Mouse (Mus musculus) adrenal gland, postnatal 25 days (tissue): ENCODE data around the gene Plxdc1. TPM values are rescaled to one million over a fixed set of nuclear protein-coding genes. Genes with fewer than 3 reads are reported as not detected.

ENCODE experiments used
- DNase-seq: peaks from one replicate; pipeline ENCODE4 v3.0.0; 2021; ENCODE audit warnings: mixed read lengths
- total RNA-seq: library from RNA; stranded (reverse); gene quantifications from 2 replicates; pipeline ENCODE4 v1.2.3, GENCODE M21; 2021

The Plxdc1 gene
- total RNA-seq, 1 experiment from 2014 or later: 20.9 TPM

DNA sequence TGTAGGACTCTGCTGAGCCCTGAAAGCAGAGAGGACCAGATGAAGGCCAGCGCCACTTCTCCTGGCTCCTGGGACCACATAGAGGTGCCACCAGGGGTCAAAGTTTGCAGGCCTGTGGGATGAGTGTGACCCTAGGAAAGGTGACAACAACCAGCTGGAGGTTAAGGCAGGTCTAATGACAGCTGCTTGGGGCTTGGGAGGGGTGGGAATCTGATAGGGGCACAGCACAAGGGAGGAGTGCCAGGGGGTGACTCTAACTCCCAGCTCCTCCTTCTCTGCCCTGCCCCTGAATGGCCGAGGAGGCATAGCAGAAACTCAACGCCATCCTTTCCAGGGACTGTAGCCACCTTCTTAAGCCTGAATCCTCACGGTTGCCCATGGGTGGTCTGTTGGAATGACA is 30.6 kb upstream of the Plxdc1 start:
- no peak for DNase-seq

DNA sequence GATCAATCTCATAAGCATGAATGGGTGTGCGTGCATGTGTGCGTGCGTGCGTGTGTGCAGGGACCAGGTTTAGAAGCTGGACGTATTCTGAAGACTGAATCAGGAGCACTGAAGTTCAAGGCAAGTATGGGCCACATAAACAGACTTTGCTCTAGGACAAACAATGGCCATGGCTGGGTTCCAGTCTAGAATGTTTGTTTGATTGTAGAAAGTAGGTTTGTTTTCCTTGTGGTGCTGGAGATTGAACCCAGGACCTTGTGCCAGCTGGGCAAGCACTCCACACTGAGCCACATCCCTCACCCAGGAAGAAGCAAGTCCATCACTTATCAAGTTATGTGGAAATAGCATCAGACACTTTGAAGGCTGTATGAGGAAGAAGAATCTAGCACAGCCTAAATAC is 29.9 kb upstream of the Plxdc1 start:
- no peak for DNase-seq

GRCm38 (mm10) chr11:98012831-98013230 is 26.6 kb upstream of the Plxdc1 start:
- DNase-seq: no peak

GRCm38 (mm10) chr11:98011716-98012115 is 25.5 kb upstream of the Plxdc1 start:
- DNase-seq: no peak

DNA sequence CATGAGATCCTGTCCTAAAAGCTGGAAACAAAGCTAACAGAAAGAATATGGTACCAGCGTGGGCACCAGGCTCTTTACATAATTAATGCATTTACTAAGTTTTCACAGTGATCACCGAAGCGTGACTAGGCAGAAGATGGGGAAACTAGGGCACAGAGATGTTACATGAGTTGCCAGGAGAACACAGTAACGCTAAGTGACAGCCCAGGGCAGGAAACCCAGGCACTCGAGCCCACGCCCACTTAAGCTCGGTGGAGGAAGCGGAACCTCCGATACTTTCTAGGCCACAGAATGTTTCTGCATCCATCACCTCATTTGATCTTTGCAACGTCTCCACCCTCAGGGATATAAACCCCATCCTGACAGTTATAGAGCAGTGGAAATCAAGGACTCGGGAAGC is 21.8 kb upstream of the Plxdc1 start:
- no peak for DNase-seq

- peak; percentile 55 for DNase-seq
These were observed 19.4 kb upstream of the Plxdc1 start for GRCm38 (mm10) chr11:98005686-98006085.

DNA sequence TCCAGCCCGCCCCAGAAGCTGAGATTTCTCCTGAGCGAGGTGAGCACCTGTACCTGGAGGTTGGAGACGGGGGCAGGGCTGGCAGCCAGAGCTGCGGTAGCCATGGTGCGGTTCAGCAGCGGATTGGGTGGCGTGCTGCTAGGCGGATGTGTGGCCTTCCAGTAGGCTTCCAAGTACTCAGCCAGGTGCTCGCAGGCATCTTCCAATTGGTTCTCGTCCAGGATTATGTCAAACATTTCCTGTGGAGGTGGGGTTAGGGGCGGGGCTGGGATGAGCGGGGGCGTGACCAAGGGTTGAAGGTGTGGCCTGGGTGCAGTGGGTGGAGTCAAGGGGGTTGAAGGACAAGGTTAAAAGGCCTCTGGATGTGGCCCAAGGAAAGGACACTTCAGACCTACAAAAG is 18.8 kb upstream of the Plxdc1 start:
- no peak for DNase-seq

DNA sequence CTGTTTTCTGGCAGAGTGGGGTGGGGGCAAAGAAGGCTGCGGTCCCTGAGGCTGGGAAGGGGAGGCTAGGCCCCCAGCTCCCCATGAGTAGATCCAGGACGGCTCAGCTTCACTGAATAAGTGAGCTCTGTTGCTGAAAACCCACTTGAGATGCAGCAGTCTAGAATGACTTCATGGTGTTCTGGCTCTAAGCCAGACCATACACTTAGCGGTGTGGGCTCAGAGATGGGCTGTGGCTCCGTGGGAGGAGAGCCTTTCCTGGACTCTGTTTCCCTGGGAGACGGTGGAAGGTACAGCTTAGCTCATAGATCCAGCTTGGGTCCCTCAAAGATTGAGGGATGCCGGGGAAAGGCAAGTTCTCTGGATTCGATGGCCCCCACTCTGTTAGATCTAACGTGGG is 17.9 kb upstream of the Plxdc1 start:
- no peak for DNase-seq

DNA sequence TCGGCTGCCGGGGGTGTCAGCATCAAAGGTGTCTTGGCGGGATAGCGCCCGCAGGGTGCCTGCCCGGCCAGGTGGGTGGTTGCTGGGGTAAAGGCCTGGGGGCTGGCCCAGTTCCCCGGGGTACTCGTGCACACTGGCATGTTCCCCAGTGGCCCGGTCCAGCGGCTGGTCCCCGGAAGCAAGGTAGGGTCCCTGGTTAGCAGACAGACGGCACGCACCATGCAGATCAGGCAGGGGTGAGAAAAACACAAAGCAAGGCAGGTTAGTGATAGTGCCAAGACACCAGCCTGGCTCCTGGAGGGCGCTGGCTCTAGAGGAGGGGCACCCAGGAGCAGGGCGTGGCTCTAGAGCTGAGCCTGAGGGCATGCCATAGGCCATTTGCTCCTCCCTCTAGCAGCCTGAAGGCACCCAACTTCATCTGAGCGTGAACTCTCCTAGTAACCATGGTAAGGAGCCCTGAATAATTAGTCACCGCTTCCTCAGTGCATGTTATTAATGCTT is 17.0 kb upstream of the Plxdc1 start:
- no peak for DNase-seq

DNA sequence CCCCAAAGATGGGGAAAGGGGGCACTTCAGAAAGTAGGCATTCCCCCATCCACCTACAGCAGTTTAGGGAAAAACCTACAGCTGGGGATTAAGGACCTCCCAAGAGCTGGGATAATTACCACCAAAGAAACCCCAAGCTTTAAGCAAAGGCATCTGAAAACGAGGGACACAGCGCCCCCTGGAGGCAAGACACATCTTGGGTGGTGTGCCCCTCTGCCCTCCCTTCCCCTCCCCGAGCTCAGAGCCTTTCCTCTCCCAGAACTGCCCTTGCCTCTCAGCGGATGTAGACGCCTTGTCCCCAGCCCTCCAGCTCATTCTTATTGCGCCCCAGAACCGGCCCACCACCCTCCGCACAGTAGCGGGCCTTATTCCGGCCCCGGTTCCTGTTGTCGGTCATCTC is 16.4 kb upstream of the Plxdc1 start:
- DNase-seq: peak; percentile 80

DNA sequence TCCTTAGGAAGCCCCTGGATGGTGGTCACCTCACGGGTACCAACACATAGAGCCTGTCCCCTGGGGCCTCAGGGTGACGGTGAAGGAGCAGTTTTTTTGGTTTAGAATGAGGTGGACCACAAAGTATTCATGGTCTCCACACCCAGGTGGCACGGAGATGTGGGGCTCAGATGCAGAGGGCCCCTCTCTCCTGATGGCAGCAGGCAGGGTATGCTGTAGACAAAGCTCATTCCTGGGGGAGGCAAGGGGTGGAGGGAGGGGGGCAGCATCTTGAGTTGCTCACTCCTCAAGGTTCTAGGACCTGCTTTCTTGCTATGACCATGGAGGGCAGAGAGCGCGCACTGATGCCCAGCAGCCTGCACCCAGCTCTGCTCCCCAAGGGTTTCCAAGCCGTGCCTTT is 15.7 kb upstream of the Plxdc1 start:
- DNase-seq: no peak

- DNase-seq: no peak
These were observed 15.1 kb upstream of the Plxdc1 start for GRCm38 (mm10) chr11:98001351-98001824.

DNA sequence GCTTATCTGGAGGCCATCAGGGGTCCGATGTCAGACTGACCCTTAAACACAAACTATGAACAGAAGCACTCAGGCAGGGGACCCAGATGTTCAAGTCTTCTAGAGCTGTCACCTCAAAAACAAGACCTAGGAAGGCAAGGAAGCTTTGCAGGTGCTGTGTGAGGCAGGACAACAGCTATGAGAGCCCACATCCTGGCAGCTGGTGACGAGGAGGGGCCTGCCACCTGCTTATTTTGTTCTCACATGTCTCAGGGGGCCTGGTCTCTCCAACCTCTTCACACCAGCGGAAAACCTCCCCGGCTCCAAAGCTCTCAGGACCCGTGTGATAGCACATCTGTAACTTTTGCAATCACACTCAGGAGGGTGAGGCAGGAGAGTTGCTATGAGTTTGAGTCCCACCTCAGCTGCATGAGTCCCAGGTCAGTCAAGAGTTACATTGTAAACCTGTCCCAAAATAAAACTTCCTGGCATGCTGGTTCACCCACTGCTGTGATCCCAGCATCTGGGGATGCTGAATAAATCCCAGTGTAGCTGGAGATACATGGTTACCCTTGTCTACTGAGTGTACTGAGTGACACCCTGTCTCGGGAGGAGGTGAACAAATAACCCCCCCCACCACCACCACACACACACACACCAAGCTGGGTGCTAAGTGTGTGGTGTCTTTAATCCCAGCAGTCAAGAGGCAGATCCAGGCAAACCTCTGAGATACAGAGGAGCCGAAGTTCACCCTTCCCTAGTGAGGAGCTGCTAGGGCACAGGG is 14.3 kb upstream of the Plxdc1 start:
- no peak for DNase-seq

GRCm38 (mm10) chr11:97999748-98000147 is 13.5 kb upstream of the Plxdc1 start:
- DNase-seq: no peak

DNA sequence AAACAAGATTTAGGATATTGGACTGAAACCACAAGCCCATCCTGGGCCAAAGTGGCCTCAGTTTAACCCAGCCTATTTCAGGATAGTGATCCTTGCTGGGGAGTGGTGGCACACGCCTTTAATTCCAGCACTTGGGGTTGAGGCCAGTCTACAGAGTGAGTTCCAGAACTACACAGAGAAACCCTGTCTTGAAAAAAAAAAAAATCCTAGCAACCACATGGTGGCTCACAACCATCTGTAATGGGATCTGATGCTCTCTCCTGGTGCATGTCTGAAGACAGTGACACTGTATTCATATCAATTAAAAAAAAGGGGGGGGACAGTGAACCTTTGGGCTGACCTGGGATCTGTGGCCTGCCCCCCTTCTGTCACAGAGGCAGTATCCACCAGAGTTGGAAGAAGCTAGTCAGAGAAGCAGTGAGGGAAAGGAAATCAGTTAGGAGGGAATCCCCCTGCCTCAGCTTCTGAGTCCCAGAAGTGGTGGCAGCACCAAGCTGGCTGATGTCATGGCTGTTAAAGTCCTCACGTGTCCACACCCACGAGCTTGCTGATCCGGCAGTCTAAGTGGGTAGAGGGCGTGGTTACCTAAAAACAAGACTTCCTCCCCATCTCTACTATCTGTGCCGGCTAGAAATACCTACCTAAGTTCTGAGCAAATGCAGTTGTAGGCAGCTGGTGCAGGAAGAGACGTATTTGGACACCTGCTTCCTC is 12.8 kb upstream of the Plxdc1 start:
- no peak for DNase-seq

DNA sequence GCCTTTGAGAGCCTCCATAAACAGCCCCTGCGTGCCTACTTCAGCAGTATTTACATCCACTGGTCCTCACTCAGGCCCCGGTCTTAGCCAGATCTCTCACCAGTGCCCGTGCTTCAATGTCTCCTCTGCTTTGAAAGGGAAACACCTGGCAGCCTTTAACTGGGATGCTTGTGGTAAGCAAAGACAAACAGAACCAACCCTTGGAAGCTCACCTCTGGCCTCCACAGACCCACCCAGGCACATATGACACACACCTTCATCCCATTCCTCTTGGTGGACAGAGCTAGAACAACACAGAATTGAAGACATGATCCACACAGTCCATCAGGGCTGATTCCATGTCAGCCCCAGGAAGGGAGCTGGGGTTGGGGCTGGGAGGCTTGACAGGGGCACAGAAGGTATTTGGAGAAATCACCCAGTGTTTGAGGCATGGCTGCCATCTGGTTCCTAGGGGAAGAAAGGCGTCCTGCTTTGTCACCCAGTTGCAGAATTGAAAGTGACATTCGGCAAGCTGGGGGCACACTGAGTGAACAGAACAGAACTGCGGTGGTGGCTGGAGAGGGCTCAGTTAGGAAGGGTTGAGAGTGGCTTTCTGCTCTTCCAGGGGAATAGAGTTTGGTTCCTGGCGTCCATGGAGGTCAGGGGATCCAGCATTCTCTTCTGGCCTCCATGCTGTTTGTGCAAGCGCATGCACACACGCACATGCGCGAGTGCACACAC is 12.0 kb upstream of the Plxdc1 start:
- DNase-seq: no peak

DNA sequence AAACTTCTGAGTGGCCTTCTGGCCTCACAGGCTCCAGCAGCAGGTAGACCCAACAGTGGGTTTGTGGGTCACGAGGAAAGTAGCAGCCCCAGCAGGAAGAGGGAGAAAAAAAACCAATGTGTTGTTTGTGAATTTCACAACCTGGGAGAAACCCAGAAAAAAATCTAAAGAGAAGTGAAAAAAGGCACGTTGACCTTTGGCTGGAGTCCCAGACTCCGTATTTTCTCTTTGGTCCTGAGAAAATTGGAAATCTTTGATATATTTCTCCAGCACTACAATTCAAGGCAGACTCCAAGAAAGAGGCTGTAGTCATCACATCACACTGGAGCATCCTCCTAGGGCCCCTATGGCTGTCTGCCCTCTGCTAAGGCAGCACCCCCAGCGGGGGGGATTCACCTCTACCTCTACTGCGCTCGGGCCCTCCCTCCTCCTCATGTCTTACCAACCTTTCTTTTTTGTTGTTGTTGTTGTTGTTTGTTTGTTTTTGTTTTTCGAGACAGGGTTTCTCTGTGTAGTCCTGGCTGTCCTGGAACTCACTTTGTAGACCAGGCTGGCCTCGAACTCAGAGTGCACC is 11.2 kb upstream of the Plxdc1 start:
- no peak for DNase-seq

DNA sequence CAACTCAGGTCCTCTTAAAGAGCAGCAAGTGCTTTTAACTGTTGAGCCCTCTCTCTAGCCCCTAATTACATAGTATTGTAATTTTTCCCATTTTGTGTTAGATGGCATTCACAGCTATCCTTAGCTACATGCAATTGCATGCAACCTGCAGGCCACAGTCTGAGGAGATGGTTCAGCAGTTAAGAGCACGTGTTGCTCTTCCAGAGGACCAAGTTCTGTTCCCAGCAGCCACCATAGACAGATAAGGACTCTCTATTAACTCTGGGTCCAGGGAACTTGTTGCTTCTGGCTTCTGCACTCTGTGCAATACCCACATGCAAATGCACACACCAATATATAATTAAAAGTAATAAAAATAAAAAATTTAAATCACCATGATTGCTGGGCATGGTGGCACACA is 10.4 kb upstream of the Plxdc1 start:
- DNase-seq: no peak

DNA sequence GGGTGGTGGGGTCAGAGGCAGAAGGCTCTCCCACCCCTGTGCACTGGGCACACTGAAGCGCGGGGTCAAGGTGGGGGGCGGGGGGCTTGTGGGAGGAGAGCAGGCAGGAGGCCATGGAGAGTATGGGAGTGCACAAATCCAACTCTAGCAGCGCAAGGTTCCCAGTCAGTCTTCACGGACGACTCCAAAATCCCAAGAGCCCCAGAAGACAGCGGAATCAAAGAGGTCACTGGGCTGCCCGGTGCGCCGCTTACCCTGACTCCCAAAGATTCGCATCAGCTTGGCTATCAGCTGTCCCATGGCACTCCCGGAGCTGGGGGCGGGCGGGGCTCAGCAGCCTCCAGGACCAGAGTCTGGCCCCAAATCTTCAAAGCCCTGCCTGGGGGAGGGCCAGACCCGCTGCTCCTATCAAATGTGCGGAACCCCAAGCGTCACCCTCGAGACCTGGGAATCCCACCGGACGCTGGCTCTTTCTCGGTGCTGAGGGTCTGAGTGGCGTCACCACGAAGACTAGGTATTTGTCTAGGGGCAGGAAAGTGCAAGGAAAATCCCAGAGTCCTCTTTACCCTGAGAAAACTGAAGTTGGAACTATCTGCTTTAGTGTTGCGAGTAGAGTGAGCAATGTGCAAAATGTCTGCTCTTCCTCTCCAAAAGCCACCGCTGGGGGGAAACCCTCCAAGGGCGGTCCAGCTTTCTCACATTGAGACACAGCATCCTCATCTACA is 9.5 kb upstream of the Plxdc1 start, which contains the start of gene Arl5c:
Gene Arl5c (minus strand): TSS at position 618 of the 725 bp plus-strand sequence.
- no peak for DNase-seq

DNA sequence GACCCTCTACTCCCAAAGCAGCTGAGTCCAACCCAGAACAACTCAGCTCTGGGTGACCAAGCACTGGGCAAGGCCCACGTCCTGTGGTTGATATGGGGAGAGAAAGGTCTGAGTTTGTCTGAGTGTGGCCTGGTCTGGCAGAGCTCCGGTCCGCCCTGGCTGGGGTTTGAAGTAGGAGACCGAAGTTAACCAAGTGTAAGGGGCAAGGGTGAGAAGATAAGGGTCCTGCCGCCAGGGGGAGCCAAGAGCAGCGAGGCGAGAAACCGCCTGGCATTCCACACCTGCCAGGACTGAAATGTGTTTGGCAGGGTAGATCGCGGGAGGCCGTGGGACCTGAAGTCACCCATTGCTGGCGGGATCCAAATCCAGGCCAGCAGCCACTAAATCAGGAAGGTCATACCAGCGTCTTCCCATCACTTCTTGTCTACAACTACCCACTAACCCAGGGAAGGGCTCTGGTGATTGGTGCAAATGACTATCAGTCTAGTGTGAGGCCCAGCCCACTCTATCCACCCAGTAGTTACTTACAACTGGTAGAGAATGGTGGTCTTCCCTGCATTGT is 8.4 kb upstream of the Plxdc1 start:
- peak; percentile 85 for DNase-seq

DNA sequence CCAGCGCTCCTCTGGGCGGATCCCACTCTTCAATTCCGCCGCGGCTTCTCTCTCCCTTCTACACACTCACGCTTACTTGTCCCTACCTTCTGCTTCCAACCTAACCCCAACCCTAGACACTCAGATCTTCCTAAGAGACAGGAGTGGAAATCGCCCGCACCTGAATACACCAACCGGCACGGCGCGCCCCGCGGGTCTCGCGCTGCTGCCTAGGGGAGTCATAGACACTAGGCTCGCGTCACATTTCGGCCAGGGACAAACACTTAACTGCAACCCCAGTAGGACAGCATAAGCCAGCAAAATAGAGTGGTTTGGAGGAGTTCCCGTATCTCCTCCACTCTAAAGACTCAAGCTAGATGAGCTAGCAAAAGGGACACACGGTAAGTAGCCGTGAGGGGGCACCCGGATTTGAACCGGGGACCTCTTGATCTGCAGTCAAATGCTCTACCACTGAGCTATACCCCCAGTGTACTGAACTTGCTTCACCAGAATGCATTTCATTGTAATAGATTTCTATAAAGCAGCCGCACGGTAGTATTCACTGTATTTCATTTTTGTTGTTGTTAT is 2.4 kb upstream of the Plxdc1 start:
- DNase-seq: peak; percentile 89
